ENCODE assay signal across 10 mouse cellular contexts in genomic region chr2:92435023-92435422, GRCm38 (mm10). TPM values are rescaled to one million over a fixed set of nuclear protein-coding genes. Genes with fewer than 3 reads are reported as not detected.
DNase-seq lines count a peak whose midpoint lies in the region; ATAC-seq lines count a peak whose summit lies in the region.
"Had no signal": no experiment of that assay in that cellular context is flagged by ENCODE, and none has a peak within 500 bp of the region (broad histone marks: within the 10 kb centered on the region; RNA-seq: fewer than 3 reads in every experiment).

No protein-coding gene starts in this region.

- H3K9ac ChIP-seq in kidney, embryonic 16.5 days (replicated peaks; ENCODE audit: low read length), result no peak overlapping the region
- H3K9ac ChIP-seq in liver, embryonic 15.5 days, result no peak overlapping the region

- H3K4me1 ChIP-seq in kidney, embryonic 16.5 days (ENCODE audit: insufficient read depth, low read length), result peaks cover 28% of the 10 kb centered on the region
- peaks cover 23% of the 10 kb centered on the region for H3K4me1 ChIP-seq in brown adipose tissue, adult 24 weeks (ENCODE audit: control insufficient read depth, insufficient read depth, insufficient read length, low read length)
- peaks cover 46% of the 10 kb centered on the region for H3K4me1 ChIP-seq in forebrain, embryonic 10.5 days
- H3K4me1 ChIP-seq in liver, embryonic 15.5 days (replicated peaks), result peaks cover 58% of the 10 kb centered on the region

- no peaks in the 10 kb centered on the region for H3K27me3 ChIP-seq in kidney, embryonic 16.5 days (ENCODE audit: insufficient read depth, low read length)
- H3K27me3 ChIP-seq in forebrain, embryonic 10.5 days (ENCODE audit: poor library complexity, severe bottlenecking), result peaks cover 12% of the 10 kb centered on the region
- no peaks in the 10 kb centered on the region for H3K27me3 ChIP-seq in liver, embryonic 15.5 days

- WGBS in kidney, embryonic 16.5 days, result 42% methylated on average over 6 of the region's 6 CpGs
- WGBS in forebrain, embryonic 10.5 days, result 58% methylated on average over 6 of the region's 6 CpGs
- 64% methylated on average over 6 of the region's 6 CpGs for WGBS in liver, embryonic 15.5 days (ENCODE audit: insufficient replicate concordance)

- no peak for ATAC-seq in kidney, embryonic 16.5 days (ENCODE audit: low FRiP score, low TSS enrichment)
- ATAC-seq in liver, embryonic 15.5 days (ENCODE audit: insufficient read depth), result no peak

- H3K27ac ChIP-seq in kidney, embryonic 16.5 days (ENCODE audit: low read length), result no peak overlapping the region
- H3K27ac ChIP-seq in brown adipose tissue, adult 24 weeks (replicated peaks; ENCODE audit: low read depth, low read length), result 0 out of 2 replicates have a peak overlapping the region, but pooled peaks have one; percentile 1
- no peak overlapping the region for H3K27ac ChIP-seq in forebrain, embryonic 10.5 days
- no peak overlapping the region for H3K27ac ChIP-seq in liver, embryonic 15.5 days (replicated peaks)

- H3K9me3 ChIP-seq in kidney, embryonic 16.5 days (ENCODE audit: low read length), result peaks cover 6% of the 10 kb centered on the region
- H3K9me3 ChIP-seq in forebrain, embryonic 10.5 days, result peaks cover 4% of the 10 kb centered on the region
- no peaks in the 10 kb centered on the region for H3K9me3 ChIP-seq in liver, embryonic 15.5 days (replicated peaks)

- no peaks in the 10 kb centered on the region for H3K36me3 ChIP-seq in kidney, embryonic 16.5 days (ENCODE audit: insufficient read depth, low read length)
- no peaks in the 10 kb centered on the region; the same call in 1 of the 2 replicates for H3K36me3 ChIP-seq in forebrain, embryonic 10.5 days (replicated peaks)
- no peaks in the 10 kb centered on the region for H3K36me3 ChIP-seq in liver, embryonic 15.5 days (replicated peaks)

- H3K4me2 ChIP-seq in kidney, embryonic 16.5 days (replicated peaks; ENCODE audit: low read depth, low read length), result peak overlapping the region; percentile 67; the same call in 1 of the 2 replicates
- peak overlapping the region; percentile 99; the same call in 1 of the 2 replicates for H3K4me2 ChIP-seq in liver, embryonic 15.5 days

- no peak for DNase-seq in kidney, postnatal 4 days
- DNase-seq in forebrain, embryonic 10.5 days (ENCODE audit: extremely low spot score, low spot score), result no peak
- DNase-seq in spleen, adult 12 weeks (ENCODE audit: low spot score), result no peak
- no peak for DNase-seq in c-Kit-positive CD71-positive TER-119-positive erythroid progenitor cells, embryonic 14.5 days (ENCODE audit: low spot score)
- DNase-seq: heart, postnatal 4 days; lung, postnatal 4 days; thymus, postnatal 14 days had no signal

- H3K4me3 ChIP-seq in kidney, embryonic 16.5 days (ENCODE audit: low read length), result no peak overlapping the region
- no peak overlapping the region for H3K4me3 ChIP-seq in brown adipose tissue, adult 24 weeks (ENCODE audit: insufficient read depth, low read depth, low read length)
- peak overlapping the region; percentile 93; the same call in 1 of the 2 replicates for H3K4me3 ChIP-seq in forebrain, embryonic 10.5 days
- H3K4me3 ChIP-seq in liver, embryonic 15.5 days (replicated peaks), result no peak overlapping the region

RNA-seq across cellular contexts. Expression of gene Cry2, which starts 1.2 kb away (rescaled TPM):
- polyA plus RNA-seq in kidney, embryonic 16.5 days (2015; fragmentation: Nextera tagmentation; extraction: Ambion mirVana), result 21.7 and 24.5 TPM in 2 replicates
- 11.7 and 14.6 TPM in 2 replicates for polyA plus RNA-seq in brown adipose tissue, adult 24 weeks (2012; ENCODE audit: insufficient read depth, insufficient read length, missing spikeins)
- 25.5 and 27.3 TPM in 2 replicates for polyA plus RNA-seq in forebrain, embryonic 10.5 days (2016; fragmentation: Nextera tagmentation; extraction: Ambion mirVana)
- polyA plus RNA-seq in liver, embryonic 15.5 days (2015; fragmentation: Nextera tagmentation; extraction: Ambion mirVana), result 11.2 and 14.6 TPM in 2 replicates

RNA-seq across cellular contexts. Expression of gene Slc35c1, which starts 25.3 kb away (rescaled TPM):
- polyA plus RNA-seq in kidney, embryonic 16.5 days (2015; fragmentation: Nextera tagmentation; extraction: Ambion mirVana), result 20.7 and 21.6 TPM in 2 replicates
- 2.9 and 5.5 TPM in 2 replicates for polyA plus RNA-seq in brown adipose tissue, adult 24 weeks (2012; ENCODE audit: insufficient read depth, insufficient read length, missing spikeins)
- 14.2 and 14.4 TPM in 2 replicates for polyA plus RNA-seq in forebrain, embryonic 10.5 days (2016; fragmentation: Nextera tagmentation; extraction: Ambion mirVana)
- polyA plus RNA-seq in liver, embryonic 15.5 days (2015; fragmentation: Nextera tagmentation; extraction: Ambion mirVana), result 11.0 and 11.6 TPM in 2 replicates

RNA-seq across cellular contexts. Expression of gene Mapk8ip1, which starts 34.0 kb away (rescaled TPM):
- polyA plus RNA-seq in kidney, embryonic 16.5 days (2015; fragmentation: Nextera tagmentation; extraction: Ambion mirVana), result 28.9 and 30.4 TPM in 2 replicates
- 9.4 and 9.6 TPM in 2 replicates for polyA plus RNA-seq in brown adipose tissue, adult 24 weeks (2012; ENCODE audit: insufficient read depth, insufficient read length, missing spikeins)
- polyA plus RNA-seq in forebrain, embryonic 10.5 days (2016; fragmentation: Nextera tagmentation; extraction: Ambion mirVana), result 47.0 and 48.1 TPM in 2 replicates
- polyA plus RNA-seq in liver, embryonic 15.5 days (2015; fragmentation: Nextera tagmentation; extraction: Ambion mirVana), result 1.8 and 1.9 TPM in 2 replicates

RNA-seq across cellular contexts. Expression of gene 1700029I15Rik, which starts 52.7 kb away (rescaled TPM):
- polyA plus RNA-seq in kidney, embryonic 16.5 days (2015; fragmentation: Nextera tagmentation; extraction: Ambion mirVana), result 3.1 and 4.4 TPM in 2 replicates
- polyA plus RNA-seq in brown adipose tissue, adult 24 weeks (2012; ENCODE audit: insufficient read depth, insufficient read length, missing spikeins), result 3.3 and 4.1 TPM in 2 replicates
- 3.9 and 4.4 TPM in 2 replicates for polyA plus RNA-seq in forebrain, embryonic 10.5 days (2016; fragmentation: Nextera tagmentation; extraction: Ambion mirVana)
- 1.4 and 1.5 TPM in 2 replicates for polyA plus RNA-seq in liver, embryonic 15.5 days (2015; fragmentation: Nextera tagmentation; extraction: Ambion mirVana)
